Mouse (Mus musculus) heart, adult 2 months (tissue): ENCODE results near the gene Xylt1. TPM values are rescaled to one million over a fixed set of nuclear protein-coding genes. Genes with fewer than 3 reads are reported as not detected.
A peak's percentile ranks its signal among the peaks of the same experiment; 100 is the strongest.

Source experiments
- DNase-seq, 2 experiments: peaks; one replicate each; pipeline ENCODE4 v3.0.0; 2021
- H3K27ac ChIP-seq: fragments of 200-600 bp; 2 replicates; pipeline ENCODE4 v1.8.1; 2022
- H3K27me3 ChIP-seq: fragments of 200-500 bp; 2 replicates; pipeline ENCODE4 v1.6.1; 2012; ENCODE audit warnings: mild to moderate bottlenecking, low read length, inconsistent platforms, mixed read lengths; ENCODE audit not compliant: control insufficient read depth, insufficient read depth
- H3K36me3 ChIP-seq: fragments of 200-500 bp; 2 replicates; pipeline ENCODE4 v1.6.1; 2012; ENCODE audit warnings: low read length, inconsistent platforms; ENCODE audit not compliant: control insufficient read depth, insufficient read depth
- H3K4me1 ChIP-seq: fragments of 200-500 bp; 2 replicates; pipeline ENCODE4 v1.6.1; 2011; ENCODE audit warnings: low read length; ENCODE audit not compliant: control insufficient read depth, insufficient read depth
- H3K4me3 ChIP-seq: fragments of 200-600 bp; 2 replicates; pipeline ENCODE4 v1.8.1; 2022
- H3K79me2 ChIP-seq: fragments of 200-500 bp; replicated peaks from 2 replicates; pipeline ENCODE4 v1.6.1; 2012; ENCODE audit warnings: mild to moderate bottlenecking, inconsistent platforms, low read length, moderate library complexity, mixed read lengths; ENCODE audit not compliant: control insufficient read depth, insufficient read depth
- H3K9ac ChIP-seq: fragments of 200-500 bp; 2 replicates; pipeline ENCODE4 v1.6.1; 2012; ENCODE audit warnings: low read depth, mild to moderate bottlenecking, control low read depth, inconsistent platforms, low read length, mixed read lengths
- CTCF ChIP-seq: fragments of 200-600 bp; IDR thresholded peaks from 2 replicates; pipeline ENCODE4 v1.8.1; 2022; ENCODE audit warnings: antibody characterized with exemption, mild to moderate bottlenecking, moderate library complexity
- EP300 ChIP-seq: fragments of 200-500 bp; IDR thresholded peaks from 2 replicates; pipeline ENCODE4 v1.6.1; 2011; ENCODE audit warnings: low read depth, low read length, control low read depth; ENCODE audit not compliant: insufficient read depth
- POLR2A ChIP-seq: fragments of 200-500 bp; IDR thresholded peaks from 2 replicates; pipeline ENCODE4 v1.6.1; 2011; ENCODE audit warnings: mild to moderate bottlenecking, low read depth, low read length, control low read depth; ENCODE audit not compliant: insufficient read depth
- WGBS: fragments of 180-500 bp; shearing (Covaris S2); methylation state at CpG from one replicate; pipeline ENCODE4 v1.1.7; 2018; 5-methylcytosine and 5-hydroxymethylcytosine counted together
- intact Hi-C: fragments of 180-260 bp; cut with DNase I; formaldehyde crosslinking; loops from one replicate; pipeline ENCODE4 v1.15.1; 2025
- polyA plus RNA-seq: library from polyadenylated mRNA; depleted of rRNA; stranded (reverse); fragments of >200 nt; gene quantifications from 2 replicates; pipeline ENCODE4 v1.2.3, GENCODE M21; 2012
- total RNA-seq, 2 experiments: library from RNA; stranded (reverse); gene quantifications; 2 replicates each; pipeline ENCODE4 v1.2.3; 2021

The Xylt1 gene
- total and polyA plus RNA-seq, 3 experiments, result 1.2 to 2.3 (median 1.4) TPM

GRCm38 (mm10) chr7:117399971-117400370 lies 19.2 kb downstream of the Xylt1 start:
- H3K4me3 ChIP-seq, result no peak overlapping the region
- intact Hi-C loops, result no loop called here
- H3K79me2 ChIP-seq, result no peaks in the 10 kb centered on the region
- DNase-seq, result no peak
- no peaks in the 10 kb centered on the region for H3K27me3 ChIP-seq
- no peaks in the 10 kb centered on the region; the same call in 1 of the 2 replicates for H3K4me1 ChIP-seq
- H3K9ac ChIP-seq, result no peak overlapping the region
- TF ChIP-seq POLR2A (no peak), EP300 (no peak), CTCF (no peak)
- 96% methylated on average over 5 of the region's 5 CpGs for WGBS
- H3K27ac ChIP-seq, result no peak overlapping the region
- no peaks in the 10 kb centered on the region for H3K36me3 ChIP-seq

- Histone ChIP-seq H3K4me3 (no peak overlapping the region), H3K79me2 (no peaks in the 10 kb centered on the region), H3K4me1 (no peaks in the 10 kb centered on the region; the same call in 1 of the 2 replicates), H3K36me3 (no peaks in the 10 kb centered on the region), H3K27me3 (no peaks in the 10 kb centered on the region), H3K27ac (no peak overlapping the region), H3K9ac (no peak overlapping the region)
- intact Hi-C loops, result no loop called here
- TF ChIP-seq POLR2A, result no peak
- no peak for TF ChIP-seq CTCF
- no peak for TF ChIP-seq EP300
- DNase-seq, result no peak
- WGBS, result 82% methylated on average over 4 of the region's 4 CpGs
Measured at GRCm38 (mm10) chr7:117401581-117401980, 20.8 kb downstream of the Xylt1 start.

GRCm38 (mm10) chr7:117406336-117406735 lies 25.6 kb downstream of the Xylt1 start:
- H3K27me3 ChIP-seq, result no peaks in the 10 kb centered on the region
- H3K36me3 ChIP-seq, result no peaks in the 10 kb centered on the region
- no peaks in the 10 kb centered on the region for H3K79me2 ChIP-seq
- DNase-seq, result peak in 1 of 2 experiments; percentile 45
- 14% methylated on average over 3 of the region's 3 CpGs for WGBS
- intact Hi-C loops, result no loop called here
- no peak overlapping the region for H3K9ac ChIP-seq
- TF ChIP-seq POLR2A (no peak), EP300 (no peak), CTCF (no peak)
- H3K4me3 ChIP-seq, result no peak overlapping the region
- no peak overlapping the region for H3K27ac ChIP-seq
- H3K4me1 ChIP-seq, result no peaks in the 10 kb centered on the region

- Histone ChIP-seq H3K79me2 (no peaks in the 10 kb centered on the region), H3K27me3 (no peaks in the 10 kb centered on the region), H3K27ac (no peak overlapping the region), H3K4me1 (peaks cover 1% of the 10 kb centered on the region; the same call in 1 of the 2 replicates), H3K36me3 (no peaks in the 10 kb centered on the region), H3K4me3 (no peak overlapping the region), H3K9ac (no peak overlapping the region)
- TF ChIP-seq CTCF, result no peak
- no peak for TF ChIP-seq POLR2A
- TF ChIP-seq EP300, result no peak
- WGBS, result 78% methylated on average over 8 of the region's 8 CpGs
- DNase-seq, result no peak
- intact Hi-C loops, result no loop called here
Measured at GRCm38 (mm10) chr7:117409268-117409988, 28.6 kb downstream of the Xylt1 start.

- no peak for TF ChIP-seq CTCF
- no peak for TF ChIP-seq EP300
- no peak for TF ChIP-seq POLR2A
- 88% methylated on average over 2 of the region's 2 CpGs for WGBS
- no peak overlapping the region for H3K27ac ChIP-seq
- H3K4me1 ChIP-seq, result peaks cover 1% of the 10 kb centered on the region; the same call in 1 of the 2 replicates
- intact Hi-C loops, result no loop called here
- DNase-seq, result no peak
- H3K4me3 ChIP-seq, result no peak overlapping the region
- H3K36me3 ChIP-seq, result no peaks in the 10 kb centered on the region
- H3K9ac ChIP-seq, result no peak overlapping the region
- H3K79me2 ChIP-seq, result no peaks in the 10 kb centered on the region
- H3K27me3 ChIP-seq, result no peaks in the 10 kb centered on the region
Measured at GRCm38 (mm10) chr7:117411874-117412273, 31.1 kb downstream of the Xylt1 start.

- Histone ChIP-seq H3K27ac (no peak overlapping the region), H3K4me1 (peaks cover 1% of the 10 kb centered on the region; the same call in 1 of the 2 replicates), H3K27me3 (no peaks in the 10 kb centered on the region), H3K79me2 (no peaks in the 10 kb centered on the region), H3K9ac (no peak overlapping the region), H3K4me3 (no peak overlapping the region), H3K36me3 (no peaks in the 10 kb centered on the region)
- DNase-seq, result peak; percentile 46 to 55
- 24% methylated on average over 5 of the region's 5 CpGs for WGBS
- TF ChIP-seq CTCF (no peak), POLR2A (no peak), EP300 (no peak)
- intact Hi-C loops, result no loop called here
Measured at GRCm38 (mm10) chr7:117412405-117412804, 31.6 kb downstream of the Xylt1 start.
